Mouse (Mus musculus) forebrain, embryonic 14.5 days (tissue): ENCODE measurements around the gene Itgb8. TPM values are rescaled to one million over a fixed set of nuclear protein-coding genes. Genes with fewer than 3 reads are reported as not detected.

Experiments used
- ATAC-seq: fragments of 200-750 bp; cut with Nextera tagmentation; 2 replicates; pipeline ENCODE4 v1.8.0; 2017; ENCODE audit warnings: mild to moderate bottlenecking, moderate library complexity
- DNase-seq: peaks from one replicate; pipeline ENCODE4 v3.0.0-alpha.2; 2015; ENCODE audit warnings: low spot score
- H3K27ac ChIP-seq: fragments of 300-500 bp; sonication (generic); 2 replicates; pipeline ENCODE4 v1.5.1; 2014; ENCODE audit warnings: low read depth, mild to moderate bottlenecking, control low read depth, low read length, moderate library complexity
- H3K27me3 ChIP-seq: fragments of 300-500 bp; sonication (generic); replicated peaks from 2 replicates; pipeline ENCODE4 v1.6.1; 2014; ENCODE audit warnings: low read length, control low read depth, mixed read lengths; ENCODE audit not compliant: control insufficient read depth, insufficient read depth
- H3K36me3 ChIP-seq: fragments of 300-500 bp; sonication (generic); 2 replicates; pipeline ENCODE4 v1.6.1; 2014; ENCODE audit warnings: low read length, control low read depth; ENCODE audit not compliant: control insufficient read depth, insufficient read depth
- H3K4me1 ChIP-seq: fragments of 300-500 bp; sonication (generic); 2 replicates; pipeline ENCODE4 v1.6.1; 2014; ENCODE audit warnings: antibody characterized with exemption, low read length, control low read depth; ENCODE audit not compliant: control insufficient read depth, insufficient read depth
- H3K4me2 ChIP-seq: fragments of 300-500 bp; sonication (generic); 2 replicates; pipeline ENCODE4 v1.6.1; 2014; ENCODE audit warnings: mild to moderate bottlenecking, control low read depth, low read length
- H3K4me3 ChIP-seq: fragments of 300-500 bp; sonication (generic); 2 replicates; pipeline ENCODE4 v1.5.1; 2014; ENCODE audit warnings: low read depth, low read length, control low read depth
- H3K9ac ChIP-seq: fragments of 300-500 bp; sonication (generic); 2 replicates; pipeline ENCODE4 v1.6.1; 2014; ENCODE audit warnings: mild to moderate bottlenecking, low read length, control low read depth, moderate library complexity
- H3K9me3 ChIP-seq: fragments of 300-500 bp; sonication (generic); replicated peaks from 2 replicates; pipeline ENCODE4 v1.6.1; 2016; ENCODE audit warnings: low read length, control low read depth, mixed read lengths; ENCODE audit not compliant: control insufficient read depth
- WGBS: fragments of 180-500 bp; shearing (Covaris S2); extraction: QIAGEN DNeasy Blood & Tissue Kit; methylation state at CpG from one replicate; pipeline ENCODE4 v1.1.7; 2014; 5-methylcytosine and 5-hydroxymethylcytosine counted together
- polyA plus RNA-seq: library from polyadenylated mRNA; unstranded; fragments of >200 nt; fragmentation: Nextera tagmentation; extraction: Ambion mirVana; gene quantifications from 2 replicates; pipeline ENCODE4 v1.2.1, GENCODE M21; 2014

Itgb8 gene
- 11.6 and 12.3 TPM in 2 replicates for polyA plus RNA-seq

GRCm38 (mm10) chr12:119238696-119239415 is at the start of gene Itgb8:
Gene Itgb8, minus strand, starts transcription at chr12:119238802.
- Histone ChIP-seq H3K36me3 (no peaks in the 10 kb centered on the region), H3K9ac (peak within 1 kb of the TSS; percentile 85), H3K4me1 (peaks cover 17% of the 10 kb centered on the region; the same call in 1 of the 2 replicates), H3K4me2 (peak within 1 kb of the TSS; percentile 88), H3K27ac (peak within 1 kb of the TSS; percentile 98), H3K9me3 (no peaks in the 10 kb centered on the region), H3K27me3 (no peaks in the 10 kb centered on the region), H3K4me3 (peak within 1 kb of the TSS; percentile 60)
- peak; percentile 90 for DNase-seq
- ATAC-seq, result peak; percentile 92
- under 1% methylated on average over 29 of the region's 29 CpGs for WGBS

DNA sequence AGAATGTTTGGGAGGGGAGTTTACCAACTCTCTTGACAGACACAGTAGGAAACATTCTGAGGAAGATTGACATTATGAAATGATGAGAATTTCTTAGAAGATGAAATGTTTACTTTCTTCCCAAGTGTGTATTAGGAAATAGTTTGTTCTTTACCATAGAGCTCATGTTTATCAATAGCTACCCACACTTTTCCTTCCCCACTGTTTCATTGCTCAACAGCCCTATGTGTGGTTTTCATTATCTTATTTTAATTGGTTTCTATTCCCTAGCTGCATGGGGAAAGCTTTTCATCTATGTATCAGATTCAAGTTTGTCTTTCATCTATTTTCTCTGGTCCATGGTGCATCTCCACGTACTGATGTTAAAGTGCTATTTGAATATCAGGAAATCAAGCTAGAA is 37.7 kb upstream of the Itgb8 start:
- Histone ChIP-seq H3K9me3 (no peaks in the 10 kb centered on the region), H3K27ac (no peak overlapping the region), H3K36me3 (no peaks in the 10 kb centered on the region), H3K27me3 (no peaks in the 10 kb centered on the region), H3K9ac (no peak overlapping the region), H3K4me3 (no peak overlapping the region), H3K4me2 (no peak overlapping the region), H3K4me1 (no peaks in the 10 kb centered on the region)
- no peak for ATAC-seq
- DNase-seq, result no peak
- 67% methylated on average over 1 of the region's 1 CpGs for WGBS

- H3K9me3 ChIP-seq, result no peaks in the 10 kb centered on the region
- H3K9ac ChIP-seq, result no peak overlapping the region
- H3K4me1 ChIP-seq, result no peaks in the 10 kb centered on the region
- H3K27me3 ChIP-seq, result no peaks in the 10 kb centered on the region
- H3K27ac ChIP-seq, result no peak overlapping the region
- WGBS, result 5% methylated on average over 1 of the region's 1 CpGs
- DNase-seq (no peak), ATAC-seq (no peak)
- no peak overlapping the region for H3K4me2 ChIP-seq
- H3K36me3 ChIP-seq, result no peaks in the 10 kb centered on the region
- no peak overlapping the region for H3K4me3 ChIP-seq
Measured at GRCm38 (mm10) chr12:119273605-119274004, 35.0 kb upstream of the Itgb8 start.

DNA sequence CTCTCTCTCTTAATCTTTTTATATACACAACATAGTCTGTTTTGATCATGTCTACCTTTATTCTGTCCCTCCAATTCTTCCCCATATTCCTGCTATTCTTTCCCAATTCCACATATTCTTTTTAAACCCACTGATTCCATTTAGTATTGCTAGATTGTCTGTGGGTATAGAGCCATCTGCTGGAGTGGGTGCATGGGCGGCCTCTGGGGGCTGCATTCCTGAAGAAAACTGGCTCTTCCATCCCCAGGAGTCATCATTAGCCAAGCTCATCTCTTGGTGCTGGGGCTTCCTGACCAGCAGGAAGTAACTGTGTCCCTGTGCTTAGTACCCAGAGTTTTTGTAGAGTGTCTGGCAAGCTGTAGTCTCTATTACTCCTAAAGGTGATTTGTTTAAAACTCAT is 33.4 kb upstream of the Itgb8 start:
- no peak overlapping the region for H3K27ac ChIP-seq
- DNase-seq (no peak), ATAC-seq (no peak)
- no peak overlapping the region for H3K4me2 ChIP-seq
- WGBS, result 80% methylated on average over 1 of the region's 1 CpGs
- H3K9ac ChIP-seq, result no peak overlapping the region
- H3K4me1 ChIP-seq, result no peaks in the 10 kb centered on the region
- H3K4me3 ChIP-seq, result no peak overlapping the region
- no peaks in the 10 kb centered on the region for H3K36me3 ChIP-seq
- H3K27me3 ChIP-seq, result no peaks in the 10 kb centered on the region
- no peaks in the 10 kb centered on the region for H3K9me3 ChIP-seq

DNA sequence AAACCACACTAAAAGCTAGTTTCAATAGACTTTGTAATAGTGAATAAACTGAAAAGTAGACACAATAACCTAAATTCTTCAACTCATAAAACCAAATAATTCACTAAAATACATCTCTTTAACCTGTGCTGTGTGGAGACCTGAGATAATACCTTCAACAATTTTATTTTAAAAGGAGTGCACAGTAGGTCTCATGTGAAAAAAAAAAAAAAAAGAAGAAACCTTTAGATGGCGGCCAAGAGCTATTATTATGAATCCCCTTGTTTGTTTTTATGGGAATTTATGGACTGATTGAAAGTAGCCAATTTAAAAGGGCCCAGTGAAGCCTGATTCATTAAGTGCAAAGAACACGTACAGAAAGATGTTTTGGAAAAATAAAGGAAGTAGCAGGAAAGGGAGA is 31.4 kb upstream of the Itgb8 start:
- ATAC-seq (no peak), DNase-seq (no peak)
- no peaks in the 10 kb centered on the region for H3K27me3 ChIP-seq
- H3K36me3 ChIP-seq, result no peaks in the 10 kb centered on the region
- H3K9ac ChIP-seq, result no peak overlapping the region
- H3K27ac ChIP-seq, result no peak overlapping the region
- no peaks in the 10 kb centered on the region for H3K4me1 ChIP-seq
- no peaks in the 10 kb centered on the region for H3K9me3 ChIP-seq
- WGBS, result 71% methylated on average over 2 of the region's 2 CpGs
- no peak overlapping the region for H3K4me2 ChIP-seq
- H3K4me3 ChIP-seq, result no peak overlapping the region

GRCm38 (mm10) chr12:119268723-119269122 is 30.1 kb upstream of the Itgb8 start:
- H3K36me3 ChIP-seq, result no peaks in the 10 kb centered on the region
- WGBS, result 64% methylated on average over 1 of the region's 1 CpGs
- H3K9me3 ChIP-seq, result no peaks in the 10 kb centered on the region
- ATAC-seq (no peak), DNase-seq (no peak)
- no peak overlapping the region for H3K27ac ChIP-seq
- no peaks in the 10 kb centered on the region for H3K4me1 ChIP-seq
- no peaks in the 10 kb centered on the region for H3K27me3 ChIP-seq
- H3K4me2 ChIP-seq, result no peak overlapping the region
- H3K4me3 ChIP-seq, result no peak overlapping the region
- no peak overlapping the region for H3K9ac ChIP-seq

DNA sequence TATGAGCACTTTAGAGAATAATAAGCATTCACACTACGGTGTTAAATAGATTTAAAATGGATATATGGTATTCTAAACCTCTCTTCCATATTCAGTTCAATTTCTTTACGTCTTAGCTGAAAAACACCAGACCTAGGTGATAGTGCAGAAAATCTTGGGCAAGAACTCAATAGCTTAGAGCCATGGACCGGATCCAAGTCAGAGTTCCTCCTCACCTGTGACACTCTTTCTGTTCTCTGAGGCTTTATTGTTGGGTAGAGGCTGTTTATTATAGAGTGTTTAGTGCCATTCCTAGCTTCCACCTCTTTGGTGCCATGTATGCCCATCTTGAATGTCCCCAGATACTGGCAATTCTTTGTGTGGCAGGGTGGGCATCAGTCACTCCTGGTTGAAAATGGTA is 25.9 kb upstream of the Itgb8 start:
- Histone ChIP-seq H3K4me2 (no peak overlapping the region), H3K4me3 (no peak overlapping the region), H3K9ac (no peak overlapping the region), H3K36me3 (no peaks in the 10 kb centered on the region), H3K27ac (no peak overlapping the region), H3K4me1 (no peaks in the 10 kb centered on the region), H3K27me3 (no peaks in the 10 kb centered on the region), H3K9me3 (no peaks in the 10 kb centered on the region)
- DNase-seq (no peak), ATAC-seq (no peak)
- WGBS, result 94% methylated on average over 3 of the region's 3 CpGs

GRCm38 (mm10) chr12:119248581-119248980 is 10.0 kb upstream of the Itgb8 start:
- WGBS, result 22% methylated on average over 1 of the region's 1 CpGs
- DNase-seq, result peak; percentile 36
- no peaks in the 10 kb centered on the region for H3K36me3 ChIP-seq
- ATAC-seq, result no peak
- H3K4me2 ChIP-seq, result no peak overlapping the region
- no peaks in the 10 kb centered on the region for H3K4me1 ChIP-seq
- H3K9ac ChIP-seq, result no peak overlapping the region
- no peaks in the 10 kb centered on the region for H3K9me3 ChIP-seq
- H3K27me3 ChIP-seq, result no peaks in the 10 kb centered on the region
- H3K4me3 ChIP-seq, result no peak overlapping the region
- no peak overlapping the region for H3K27ac ChIP-seq

DNA sequence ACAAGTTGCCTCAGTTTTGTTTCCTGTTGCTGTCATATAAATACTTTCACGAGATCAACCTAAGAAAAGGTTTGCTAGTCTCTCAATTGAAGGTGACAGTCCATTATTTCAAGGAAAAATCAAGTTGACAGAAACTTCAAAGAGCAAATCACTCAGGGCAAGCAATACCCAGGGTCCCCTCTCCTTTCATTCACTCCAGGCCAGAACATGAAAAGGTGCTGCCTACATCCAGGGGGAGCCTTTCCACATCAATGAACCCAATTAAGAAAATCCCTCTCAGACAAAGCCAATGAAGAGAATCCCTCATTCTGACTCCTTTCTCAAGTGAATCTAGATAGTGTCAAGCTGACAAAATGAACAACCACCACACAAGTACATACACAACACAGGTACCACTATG is 2.5 kb upstream of the Itgb8 start:
- H3K4me2 ChIP-seq, result no peak overlapping the region
- H3K4me1 ChIP-seq, result peaks cover 12% of the 10 kb centered on the region; the same call in 1 of the 2 replicates
- H3K9ac ChIP-seq, result no peak overlapping the region
- DNase-seq (peak; percentile 5), ATAC-seq (no peak)
- H3K4me3 ChIP-seq, result no peak overlapping the region
- WGBS, result 5% methylated on average over 1 of the region's 1 CpGs
- H3K36me3 ChIP-seq, result no peaks in the 10 kb centered on the region
- no peak overlapping the region for H3K27ac ChIP-seq
- H3K9me3 ChIP-seq, result no peaks in the 10 kb centered on the region
- H3K27me3 ChIP-seq, result no peaks in the 10 kb centered on the region
